In the genomic region with DNA sequence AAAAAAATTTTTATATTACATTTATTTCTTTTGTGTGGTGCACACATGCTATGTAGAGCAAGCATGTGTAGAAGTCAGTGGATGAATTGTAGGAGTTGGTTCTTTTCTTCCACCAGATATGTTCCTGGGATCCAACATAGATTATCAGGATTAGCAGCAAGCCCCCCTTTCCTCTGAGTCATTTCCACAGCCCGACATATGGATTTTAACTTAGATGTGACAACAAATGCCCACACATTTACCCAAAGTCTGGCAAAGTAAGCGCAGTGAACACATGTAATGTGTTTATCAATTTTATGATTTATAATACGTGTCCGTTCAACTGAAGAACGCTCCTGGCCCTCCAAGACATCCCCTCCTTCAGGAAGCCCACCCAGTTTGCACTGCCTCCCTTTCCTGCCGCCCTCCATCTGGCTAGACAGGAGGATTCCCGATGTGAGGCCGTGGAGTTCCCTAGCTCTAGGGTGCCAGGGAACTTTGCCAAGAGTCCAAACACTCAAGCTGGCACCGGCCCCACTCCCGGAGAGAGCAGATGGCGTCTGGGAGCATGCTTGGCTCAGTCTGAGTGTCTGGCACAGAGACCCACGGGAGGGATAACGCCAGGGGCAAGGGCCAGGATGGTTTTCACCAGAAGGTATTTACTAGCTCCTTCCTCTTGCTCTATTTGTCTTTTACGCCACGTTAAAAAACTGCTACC, we compare ENCODE assay signal across 7 mouse cellular contexts. TPM values are rescaled to one million over a fixed set of nuclear protein-coding genes. Genes with fewer than 3 reads are reported as not detected.
A peak's percentile ranks its signal among the peaks of the same experiment; 100 is the strongest.
DNase-seq lines count a peak whose midpoint lies in the region.

No protein-coding gene starts in this region.

- DNase-seq in adrenal gland, adult 2 months, result peak; percentile 82
- DNase-seq in cerebellum, adult 11-12 months, result peak; percentile 97
- DNase-seq in gastrocnemius, postnatal 10 days, result peak; percentile 84
- DNase-seq in layer of hippocampus, adult 11-12 months (ENCODE audit: low spot score), result peak; percentile 91
- DNase-seq in lung, postnatal 14 days, result peak; percentile 93
- peak; percentile 60 for DNase-seq in skeletal muscle tissue, adult 2 months (ENCODE audit: low read depth, low spot score)
- no peak for DNase-seq in spleen, postnatal 14 days (ENCODE audit: low spot score in 2 of 2)

RNA-seq across cellular contexts. Expression of a gene that starts 1.3 kb away (rescaled TPM):
- total RNA-seq in adrenal gland, adult 2 months (2021), result under 1 TPM in 1 of 2 experiments, not detected in 1; 0.37 TPM
- 0.67 and 1.1 TPM in 2 replicates for polyA plus RNA-seq in adrenal gland, adult 2 months (2012; rRNA removed)
- under 1 TPM; 0.45 to 0.47 TPM for total RNA-seq in gastrocnemius, postnatal 10 days (2021)

RNA-seq across cellular contexts. Expression of a gene that starts 4.3 kb away (rescaled TPM):
- 10 to 100 TPM; 12.2 to 26.4 TPM for total RNA-seq in adrenal gland, adult 2 months (2021)
- 69.9 and 83.0 TPM in 2 replicates for polyA plus RNA-seq in adrenal gland, adult 2 months (2012; rRNA removed)
- total RNA-seq in gastrocnemius, postnatal 10 days (2021), result 10 to 100 TPM; 10.5 to 10.9 TPM

RNA-seq across cellular contexts. Expression of a gene that starts 10.6 kb away (rescaled TPM):
- 10 to 100 TPM; 30.2 to 36.6 TPM for total RNA-seq in adrenal gland, adult 2 months (2021)
- 50.8 and 57.6 TPM in 2 replicates for polyA plus RNA-seq in adrenal gland, adult 2 months (2012; rRNA removed)
- total RNA-seq in gastrocnemius, postnatal 10 days (2021), result 10 to 100 TPM; 15.2 to 25.6 TPM

RNA-seq across cellular contexts. Expression of a gene that starts 17.3 kb away (rescaled TPM):
- total RNA-seq in adrenal gland, adult 2 months (2021), result 10 to 100 TPM; 42.5 to 44.0 TPM
- polyA plus RNA-seq in adrenal gland, adult 2 months (2012; rRNA removed), result 121 and 124 TPM in 2 replicates
- total RNA-seq in gastrocnemius, postnatal 10 days (2021), result 10 to 100 TPM; 23.6 to 26.0 TPM

RNA-seq across cellular contexts. Expression of a gene that starts 17.5 kb away (rescaled TPM):
- 100 to 1,000 TPM; 207 to 217 TPM for total RNA-seq in adrenal gland, adult 2 months (2021)
- 626 and 697 TPM in 2 replicates for polyA plus RNA-seq in adrenal gland, adult 2 months (2012; rRNA removed)
- 10 to 100 TPM; 51.9 to 60.8 TPM for total RNA-seq in gastrocnemius, postnatal 10 days (2021)

Comparison
In these comparisons a context has a peak if more than half of its experiments do, and no peak if none do; other contexts are left out.
1. DNase-seq: peak in adrenal gland, adult 2 months (single experiment), cerebellum, adult 11-12 months (single experiment), gastrocnemius, postnatal 10 days (single experiment), layer of hippocampus, adult 11-12 months (single experiment), lung, postnatal 14 days (single experiment) and skeletal muscle tissue, adult 2 months (single experiment); none in spleen, postnatal 14 days (0 of 2).